ENCODE assay signal across 14 mouse cellular contexts in the genomic region with DNA sequence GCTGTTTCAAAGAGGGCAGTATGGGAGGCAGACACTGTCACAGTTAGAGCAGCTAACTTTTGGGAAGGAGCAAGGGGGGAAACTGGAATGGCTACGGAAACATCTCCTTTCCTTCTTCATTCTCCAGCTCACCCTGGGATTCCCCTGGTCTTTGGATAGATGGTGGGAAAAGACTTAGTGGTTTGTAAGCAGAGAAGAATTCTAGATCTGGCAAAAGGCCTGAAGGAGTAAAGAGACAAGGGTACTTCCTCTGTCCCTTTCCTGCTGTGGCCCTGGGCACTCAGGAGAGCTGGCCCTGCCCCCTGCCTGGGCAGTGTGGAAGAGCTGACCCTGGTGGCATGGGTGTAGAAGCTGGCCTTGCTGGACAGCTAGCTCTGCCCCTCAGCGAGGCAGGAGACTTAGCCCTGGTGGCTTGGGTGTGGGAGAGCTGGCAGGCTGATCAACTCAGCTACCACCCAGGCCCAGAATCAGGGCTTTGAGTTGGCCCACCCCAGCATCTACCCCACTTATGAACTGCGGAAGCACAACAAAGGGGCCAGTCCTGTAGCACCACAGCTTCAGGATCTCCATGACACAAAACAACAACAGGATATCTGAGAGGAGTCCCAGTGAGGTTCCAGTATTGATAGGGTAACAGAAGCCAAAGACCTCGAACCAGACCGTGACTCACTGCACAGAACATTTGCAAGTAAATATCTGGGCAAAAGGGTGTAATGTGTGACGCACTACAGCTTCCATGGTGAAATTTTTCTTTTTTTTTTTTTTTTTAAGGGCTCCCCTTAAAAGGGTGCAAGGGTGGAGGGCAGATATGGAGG. TPM values are rescaled to one million over a fixed set of nuclear protein-coding genes. Genes with fewer than 3 reads are reported as not detected.
DNase-seq lines count a peak whose midpoint lies in the region; ATAC-seq and TF ChIP-seq lines count a peak whose summit lies in the region.
"Had no signal": no experiment of that assay in that cellular context is flagged by ENCODE, and none has a peak within 500 bp of the region (broad histone marks: within the 10 kb centered on the region; RNA-seq: fewer than 3 reads in every experiment).

No protein-coding gene starts in this region.

- ATAC-seq in lung, embryonic 14.5 days (ENCODE audit: insufficient read depth) = no peak
- no peak for ATAC-seq in heart, embryonic 14.5 days (ENCODE audit: insufficient number of reproducible peaks, insufficient read depth, low FRiP score, low read depth)
- ATAC-seq in stomach, embryonic 14.5 days (ENCODE audit: insufficient number of reproducible peaks, insufficient read depth, low FRiP score, low read depth) = no peak
- ATAC-seq in neural tube, embryonic 15.5 days (ENCODE audit: low FRiP score) = no peak
- ATAC-seq: forebrain, embryonic 16.5 days had no signal

- intact Hi-C loops in heart, postnatal 25 days (cut with DNase I) = no loop called here

- H3K4me3 ChIP-seq in lung, embryonic 14.5 days (ENCODE audit: low read depth, low read length) = no peak overlapping the region
- no peak overlapping the region for H3K4me3 ChIP-seq in heart, embryonic 14.5 days (ENCODE audit: control insufficient read depth in 1 of 2, insufficient read depth in 1 of 2, low read depth in 1 of 2, low read length in 2 of 2)
- H3K4me3 ChIP-seq in stomach, embryonic 14.5 days (ENCODE audit: low read depth, low read length) = no peak overlapping the region
- H3K4me3 ChIP-seq in neural tube, embryonic 15.5 days (replicated peaks) = no peak overlapping the region
- H3K4me3 ChIP-seq: hindbrain, embryonic 13.5 days; limb, embryonic 13.5 days; neural tube, embryonic 13.5 days had no signal

- peaks cover 14% of the 10 kb centered on the region for H3K4me1 ChIP-seq in lung, embryonic 14.5 days (ENCODE audit: insufficient read depth)
- H3K4me1 ChIP-seq in heart, embryonic 14.5 days (ENCODE audit: control insufficient read depth in 2 of 2, insufficient read depth in 2 of 2, low read length in 2 of 2) = peaks cover 34 to 41% of the 10 kb centered on the region in 2 experiments
- H3K4me1 ChIP-seq in stomach, embryonic 14.5 days (ENCODE audit: control insufficient read depth, insufficient read depth, low read length) = peaks cover 49% of the 10 kb centered on the region
- H3K4me1 ChIP-seq in neural tube, embryonic 15.5 days = peaks cover 30% of the 10 kb centered on the region

- TF ChIP-seq CTCF in lung, embryonic 14.5 days (IDR thresholded peaks at IDR 0.05; ENCODE audit: low read depth) = no peak

- H3K27ac ChIP-seq in lung, embryonic 14.5 days (ENCODE audit: low read depth) = peak overlapping the region; percentile 46; the same call in 1 of the 2 replicates
- H3K27ac ChIP-seq in heart, embryonic 14.5 days (replicated peaks in 1 of 2; ENCODE audit: control insufficient read depth in 1 of 2, insufficient read depth in 1 of 2, low read depth in 2 of 2, low read length in 2 of 2) = peak overlapping the region; percentile 59 to 64
- peak overlapping the region; percentile 66 for H3K27ac ChIP-seq in stomach, embryonic 14.5 days (ENCODE audit: low read length)
- no peak overlapping the region for H3K27ac ChIP-seq in neural tube, embryonic 15.5 days (replicated peaks)
- H3K27ac ChIP-seq: hindbrain, embryonic 13.5 days; limb, embryonic 13.5 days had no signal

- 74% methylated on average over 6 of the region's 6 CpGs for WGBS in lung, embryonic 14.5 days
- WGBS in heart, embryonic 14.5 days = 65% methylated on average over 6 of the region's 6 CpGs
- WGBS in stomach, embryonic 14.5 days = 81% methylated on average over 6 of the region's 6 CpGs
- 93% methylated on average over 6 of the region's 6 CpGs for WGBS in neural tube, embryonic 15.5 days

- no peaks in the 10 kb centered on the region for H3K27me3 ChIP-seq in lung, embryonic 14.5 days (ENCODE audit: insufficient read depth, low read length)
- no peaks in the 10 kb centered on the region for H3K27me3 ChIP-seq in heart, embryonic 14.5 days (ENCODE audit: control insufficient read depth, insufficient read depth, low read length)
- H3K27me3 ChIP-seq in stomach, embryonic 14.5 days (ENCODE audit: control insufficient read depth, insufficient read depth, low read length) = no peaks in the 10 kb centered on the region
- H3K27me3 ChIP-seq in neural tube, embryonic 15.5 days (replicated peaks) = no peaks in the 10 kb centered on the region
- H3K27me3 ChIP-seq: hindbrain, embryonic 13.5 days; limb, embryonic 13.5 days; neural tube, embryonic 13.5 days had no signal

- DNase-seq in heart, adult 18-20 months = peak; percentile 30 to 42
- DNase-seq in heart, postnatal 25 days (ENCODE audit: low spot score) = no peak
- no peak for DNase-seq in lung, embryonic 14.5 days
- no peak for DNase-seq in lung, postnatal 10 days
- no peak for DNase-seq in ovary, adult 18-20 months (ENCODE audit: low spot score)

- H3K9me3 ChIP-seq in lung, embryonic 14.5 days (ENCODE audit: low read depth, low read length) = no peaks in the 10 kb centered on the region
- no peaks in the 10 kb centered on the region for H3K9me3 ChIP-seq in heart, embryonic 14.5 days (ENCODE audit: control insufficient read depth, low read length)
- H3K9me3 ChIP-seq in stomach, embryonic 14.5 days (ENCODE audit: control insufficient read depth, low read depth, low read length) = no peaks in the 10 kb centered on the region
- no peaks in the 10 kb centered on the region for H3K9me3 ChIP-seq in neural tube, embryonic 15.5 days (replicated peaks)
- H3K9me3 ChIP-seq: hindbrain, embryonic 13.5 days; limb, embryonic 13.5 days; neural tube, embryonic 13.5 days had no signal

- H3K9ac ChIP-seq in lung, embryonic 14.5 days = no peak overlapping the region
- peak overlapping the region; percentile 16; the same call in 1 of the 2 replicates for H3K9ac ChIP-seq in heart, embryonic 14.5 days (ENCODE audit: low read length)
- no peak overlapping the region for H3K9ac ChIP-seq in stomach, embryonic 14.5 days (replicated peaks; ENCODE audit: low read depth, low read length)
- H3K9ac ChIP-seq in neural tube, embryonic 15.5 days (replicated peaks) = no peak overlapping the region
- H3K9ac ChIP-seq: hindbrain, embryonic 13.5 days; limb, embryonic 13.5 days; neural tube, embryonic 13.5 days had no signal

- peaks cover 13% of the 10 kb centered on the region; the same call in 1 of the 2 replicates for H3K36me3 ChIP-seq in lung, embryonic 14.5 days (ENCODE audit: insufficient read depth)
- peaks cover 19% of the 10 kb centered on the region for H3K36me3 ChIP-seq in heart, embryonic 14.5 days (ENCODE audit: control insufficient read depth, insufficient read depth, low read length)
- H3K36me3 ChIP-seq in stomach, embryonic 14.5 days (ENCODE audit: control insufficient read depth, insufficient read depth, low read length) = no peaks in the 10 kb centered on the region; the same call in none of the 2 replicates
- no peaks in the 10 kb centered on the region for H3K36me3 ChIP-seq in neural tube, embryonic 15.5 days
- H3K36me3 ChIP-seq: hindbrain, embryonic 13.5 days; neural tube, embryonic 13.5 days had no signal

- H3K4me2 ChIP-seq in lung, embryonic 14.5 days = no peak overlapping the region
- no peak overlapping the region for H3K4me2 ChIP-seq in heart, embryonic 14.5 days (ENCODE audit: low read length)
- no peak overlapping the region for H3K4me2 ChIP-seq in stomach, embryonic 14.5 days (replicated peaks; ENCODE audit: low read depth, low read length)
- no peak overlapping the region for H3K4me2 ChIP-seq in neural tube, embryonic 15.5 days
- H3K4me2 ChIP-seq: hindbrain, embryonic 13.5 days; limb, embryonic 13.5 days; neural tube, embryonic 13.5 days had no signal

RNA-seq across cellular contexts. Expression of a gene that starts 58.6 kb away (rescaled TPM):
- total RNA-seq in heart, adult 18-20 months (2021) = 1 to 10 TPM; 5.4 to 6.3 TPM
- 1 to 10 TPM; 7.1 to 8.4 TPM for total RNA-seq in heart, postnatal 25 days (2021)
- polyA plus RNA-seq in lung, embryonic 14.5 days (2014; fragmentation: Nextera tagmentation; extraction: Ambion mirVana) = 12.7 and 12.8 TPM in 2 replicates
- 6.1 and 7.3 TPM in 2 replicates for polyA plus RNA-seq in heart, embryonic 14.5 days (2014; fragmentation: Nextera tagmentation; extraction: Ambion mirVana)
- polyA plus RNA-seq in stomach, embryonic 14.5 days (2014; fragmentation: Nextera tagmentation; extraction: Ambion mirVana) = 9.1 and 10.0 TPM in 2 replicates
- 5.9 and 8.0 TPM in 2 replicates for polyA plus RNA-seq in neural tube, embryonic 15.5 days (2015; fragmentation: Nextera tagmentation; extraction: Ambion mirVana)
- total RNA-seq: CH12.LX; megakaryocyte-erythroid progenitor cell, adult 5-6 weeks had no signal

Comparison
In these comparisons a context has a peak if more than half of its experiments do, and no peak if none do; other contexts are left out.
1. DNase-seq: peak in heart, adult 18-20 months (2 of 2); none in heart, postnatal 25 days (single experiment), lung, embryonic 14.5 days (single experiment), lung, postnatal 10 days (single experiment) and ovary, adult 18-20 months (single experiment).